Mouse (Mus musculus): ENCODE results near the gene Frmd4a.

DNA sequence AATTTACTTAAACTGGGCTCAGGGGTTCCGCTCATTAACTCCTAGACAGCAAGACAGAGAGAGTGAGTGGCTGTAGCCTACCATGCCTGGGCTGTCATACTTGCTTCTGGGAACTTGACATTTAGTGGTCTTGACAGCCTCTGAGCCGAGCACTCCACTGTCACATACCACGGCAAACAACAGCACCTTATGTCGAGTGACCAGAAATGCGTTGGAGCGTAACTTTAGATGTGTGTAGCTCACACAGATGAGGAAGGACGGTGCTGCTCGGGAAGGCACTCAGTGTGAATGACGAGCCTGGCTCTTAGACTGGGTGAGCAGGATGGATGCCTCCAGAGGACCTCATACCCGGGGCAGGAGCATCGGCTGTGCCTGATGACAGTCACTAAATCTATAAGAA lies 463.6 kb downstream of the Frmd4a start:
- TF ChIP-seq POLR2A (IDR thresholded peaks at IDR 0.05; ENCODE audit: borderline replicate concordance, extremely low read depth, insufficient read depth, insufficient read length, poor library complexity, severe bottlenecking) = no peak
- TF ChIP-seq CTCF (IDR thresholded peaks at IDR 0.05; ENCODE audit: borderline replicate concordance, extremely low read depth, insufficient read depth, insufficient read length) = no peak
